In the genomic region with DNA sequence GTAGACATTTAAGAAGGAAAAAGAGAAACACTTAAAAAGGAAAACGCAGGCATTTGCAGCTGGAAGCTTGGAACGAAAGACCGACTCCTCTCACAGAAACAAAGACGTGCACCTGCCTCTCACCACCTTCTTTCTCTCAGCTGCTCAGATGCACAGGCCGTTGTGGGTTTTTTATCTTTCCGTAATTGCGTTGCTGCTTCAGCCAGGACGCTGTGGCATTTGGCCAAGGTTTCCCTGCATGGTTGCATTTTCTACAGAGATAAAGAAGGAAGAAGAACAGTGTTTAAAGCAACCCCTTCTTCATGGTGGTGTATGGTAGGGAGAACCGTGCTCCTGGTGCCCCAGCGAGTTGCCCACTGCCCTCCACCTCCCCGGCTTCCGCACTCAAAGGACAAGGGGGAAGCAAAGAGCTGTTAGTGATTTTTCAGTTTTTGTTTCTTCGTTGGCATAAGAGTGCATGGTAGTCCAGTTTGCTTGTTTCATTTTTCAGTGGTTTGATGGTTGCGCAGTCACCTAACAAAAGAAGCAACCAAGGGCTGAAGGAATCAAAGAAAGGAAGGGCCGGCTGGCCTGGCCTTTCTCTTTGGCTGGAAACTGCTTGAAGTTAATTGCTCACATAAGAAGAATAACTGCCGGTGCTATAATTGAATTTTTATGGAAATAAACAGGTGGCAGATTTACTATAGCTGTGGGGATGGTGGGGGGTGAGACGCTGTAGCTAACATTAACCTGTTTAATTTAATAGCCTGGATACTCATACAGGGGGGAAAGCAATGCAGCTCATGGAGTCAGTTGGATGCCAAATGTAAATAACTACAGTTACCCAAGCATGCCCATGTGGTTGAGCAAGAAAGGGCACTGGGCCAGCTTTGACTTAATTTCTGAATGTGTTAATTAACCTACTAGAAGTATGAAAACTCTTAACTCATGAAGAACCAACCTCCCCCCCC, we compare ENCODE assay signal across 8 mouse cellular contexts.
DNase-seq lines count a peak whose midpoint lies in the region; ATAC-seq and TF ChIP-seq lines count a peak whose summit lies in the region.

No protein-coding gene starts in this region.

- no peak overlapping the region for H3K9ac ChIP-seq in midbrain, embryonic 12.5 days (replicated peaks)

- 73% methylated on average over 17 of the region's 17 CpGs for WGBS in midbrain, embryonic 12.5 days

- H3K4me1 ChIP-seq in midbrain, embryonic 12.5 days: peaks cover 6% of the 10 kb centered on the region; the same call in 1 of the 2 replicates

- no peak for DNase-seq in layer of hippocampus, adult 2 months (ENCODE audit: low spot score in 2 of 2)
- no peak for DNase-seq in layer of hippocampus, adult 9-11 months
- DNase-seq in cerebellum, postnatal 36 days: peak; percentile 16 to 17
- DNase-seq in kidney, adult 11 months: peak; percentile 48
- no peak for DNase-seq in gastrocnemius, adult 18-20 months (ENCODE audit: low spot score)

- H3K27me3 ChIP-seq in midbrain, embryonic 12.5 days: peaks cover 7% of the 10 kb centered on the region; the same call in 1 of the 2 replicates

- H3K27ac ChIP-seq in layer of hippocampus, adult 2 months: no peak overlapping the region
- H3K27ac ChIP-seq in midbrain, embryonic 12.5 days (replicated peaks): 0 out of 2 replicates have a peak overlapping the region, but pooled peaks have one; percentile 35

- peak; percentile 33; the same call in 1 of the 2 replicates for ATAC-seq in midbrain, embryonic 12.5 days (ENCODE audit: low FRiP score, low read depth)
- ATAC-seq in erythroid progenitor cell, adult 5-6 weeks (replicated peaks; ENCODE audit: low FRiP score, poor library complexity, severe bottlenecking): no peak
- no peak for ATAC-seq in megakaryocyte, adult 5-6 weeks (ENCODE audit: poor library complexity, severe bottlenecking)

- H3K4me3 ChIP-seq in layer of hippocampus, adult 2 months: peak overlapping the region; percentile 7
- H3K4me3 ChIP-seq in midbrain, embryonic 12.5 days: no peak overlapping the region

- TF ChIP-seq CTCF in layer of hippocampus, adult 2 months (conservative IDR thresholded peaks at IDR 0.05): no peak

- H3K36me3 ChIP-seq in midbrain, embryonic 12.5 days: no peaks in the 10 kb centered on the region

- no peaks in the 10 kb centered on the region for H3K9me3 ChIP-seq in midbrain, embryonic 12.5 days

- no peak overlapping the region for H3K4me2 ChIP-seq in midbrain, embryonic 12.5 days (replicated peaks)

Comparison
In these comparisons a context has a peak if more than half of its experiments do, and no peak if none do; other contexts are left out.
1. DNase-seq: peak in cerebellum, postnatal 36 days (2 of 2) and kidney, adult 11 months (single experiment); none in layer of hippocampus, adult 2 months (0 of 2), layer of hippocampus, adult 9-11 months (single experiment) and gastrocnemius, adult 18-20 months (single experiment).